Mouse (Mus musculus) layer of hippocampus, adult 18-20 months (tissue): ENCODE data around the gene Cstb. TPM values are rescaled to one million over a fixed set of nuclear protein-coding genes. Genes with fewer than 3 reads are reported as not detected.

ENCODE experiments used
- DNase-seq, 2 experiments: peaks; one replicate each; pipeline ENCODE4 v3.0.0; 2022; ENCODE audit warnings: low spot score in 2 of 2
- microRNA-seq, 2 experiments: library from miRNA; unstranded; fragments of <30 nt; microRNA quantifications; one replicate each; pipeline ENCODE4 v1.2.0; 2021
- total RNA-seq, 2 experiments: library from RNA; stranded (reverse); gene quantifications; 2 replicates each; pipeline ENCODE4 v1.2.3; 2021

Gene Cstb
- total RNA-seq, 2 experiments from 2014 or later: 39.1 to 40.5 TPM

DNA sequence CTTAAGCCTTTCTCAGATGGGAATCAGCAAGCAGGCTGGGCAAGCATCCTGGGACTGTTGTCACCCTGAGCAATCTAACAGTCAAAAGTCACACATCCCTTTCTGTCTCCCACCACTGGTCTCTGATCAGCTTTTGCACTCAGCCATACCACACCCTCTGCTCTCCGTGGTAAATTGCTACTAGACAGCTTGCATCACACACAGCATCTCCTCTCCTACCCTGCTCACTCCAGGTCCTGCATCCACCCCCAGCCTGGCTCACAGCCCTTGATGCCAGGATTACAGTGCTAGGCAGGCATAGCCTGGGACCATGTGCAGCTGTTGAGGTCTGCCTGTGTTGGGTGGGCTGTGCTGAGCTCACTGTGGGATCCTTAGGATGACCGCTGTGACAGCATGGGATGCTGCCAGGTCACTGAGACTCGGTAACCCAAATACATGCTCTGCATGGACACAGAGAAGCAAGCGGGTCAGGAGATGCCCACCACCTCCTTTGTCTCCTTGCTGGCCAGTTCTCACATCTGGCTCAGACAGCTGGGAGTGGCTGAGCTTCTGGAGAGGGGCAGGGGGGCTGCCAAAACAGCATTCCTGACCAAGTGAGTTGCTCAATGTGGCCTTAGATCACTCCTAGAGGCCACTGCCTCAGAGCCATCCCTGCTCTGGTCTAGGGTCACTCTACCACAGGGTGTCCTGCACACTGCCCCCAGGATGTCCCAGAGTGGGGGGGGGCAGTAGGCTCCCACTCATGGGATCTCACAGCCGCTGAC lies 33.1 kb downstream of the Cstb start:
- peak in 1 of 2 experiments; percentile 43 for DNase-seq

DNA sequence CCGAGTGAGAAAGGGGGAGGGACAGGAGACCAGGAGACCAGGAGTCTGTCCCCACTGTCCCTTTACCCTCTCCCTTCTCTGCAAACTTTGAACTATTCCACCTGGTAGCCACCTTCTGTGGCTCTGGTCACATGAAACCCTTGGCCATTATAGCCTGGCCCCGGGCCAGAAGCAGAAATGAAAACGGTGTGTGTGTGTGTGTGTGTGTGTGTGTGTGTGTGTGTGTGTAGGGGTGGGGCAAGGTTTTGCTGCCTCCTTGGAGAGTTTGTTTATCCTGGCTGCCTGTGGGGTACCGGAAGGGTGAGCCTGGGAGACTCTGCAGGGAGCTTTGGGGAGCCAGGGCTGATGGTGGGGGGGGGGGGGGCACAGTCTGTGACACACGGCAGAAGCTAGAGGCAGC lies 35.0 kb downstream of the Cstb start:
- DNase-seq: no peak

DNA sequence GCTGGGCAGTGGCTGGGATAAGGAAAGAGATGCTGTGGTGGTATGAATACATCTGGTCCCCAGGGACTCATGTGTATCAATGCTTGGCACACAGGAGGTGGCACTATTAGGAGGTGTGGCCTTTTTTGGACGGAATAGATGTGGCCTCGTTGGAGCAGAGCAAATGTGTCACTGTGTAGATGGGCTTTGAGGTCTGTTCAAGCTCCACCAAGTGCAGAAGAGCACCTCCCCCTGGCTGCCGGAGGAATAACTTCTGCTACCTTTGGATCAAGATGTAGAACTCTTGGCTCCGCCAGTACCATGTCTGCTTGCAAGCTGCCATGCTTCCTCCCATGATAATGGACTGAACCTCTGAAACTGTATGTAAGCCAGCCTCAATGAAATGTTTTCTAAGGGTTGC lies 36.3 kb downstream of the Cstb start:
- no peak for DNase-seq

DNA sequence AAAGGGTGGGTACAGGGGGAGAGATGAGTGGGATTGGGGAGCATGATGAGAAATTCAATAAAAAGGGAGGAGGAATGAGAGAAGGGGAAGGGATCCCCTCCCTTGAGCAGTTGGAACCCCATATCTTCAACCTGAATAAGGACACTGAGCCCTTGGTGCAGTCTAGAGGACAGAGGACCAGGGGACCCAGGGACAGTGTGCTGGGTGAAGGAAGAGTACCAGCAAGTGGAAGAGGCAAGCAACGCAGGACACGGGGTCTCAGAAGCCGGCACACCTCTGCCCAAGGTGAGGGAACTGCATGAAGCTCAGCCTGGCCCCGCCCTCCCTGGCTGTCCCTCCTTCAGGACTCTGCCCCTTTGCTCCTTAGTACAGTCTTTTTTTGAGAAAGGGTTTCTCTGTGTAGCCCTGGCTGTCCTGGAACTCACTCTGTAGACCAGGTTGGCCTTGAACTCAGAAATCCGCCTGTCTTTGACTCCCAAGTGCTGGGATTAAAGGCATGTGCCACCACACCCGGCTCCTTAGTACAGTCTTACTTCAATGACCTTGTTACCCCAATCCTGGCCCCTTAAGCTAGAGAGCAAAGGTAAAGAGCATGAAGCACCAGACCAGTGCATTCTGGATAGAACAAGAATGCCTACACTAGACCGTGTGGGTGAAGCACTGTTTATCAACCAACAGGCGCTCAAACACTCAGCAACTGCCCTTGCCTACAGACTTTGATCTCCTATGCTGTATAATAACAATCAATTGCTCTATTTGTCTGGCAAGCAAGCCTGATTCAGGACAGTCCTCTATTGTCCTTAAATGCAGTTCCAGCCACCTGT lies 37.7 kb downstream of the Cstb start:
- no peak for DNase-seq

DNA sequence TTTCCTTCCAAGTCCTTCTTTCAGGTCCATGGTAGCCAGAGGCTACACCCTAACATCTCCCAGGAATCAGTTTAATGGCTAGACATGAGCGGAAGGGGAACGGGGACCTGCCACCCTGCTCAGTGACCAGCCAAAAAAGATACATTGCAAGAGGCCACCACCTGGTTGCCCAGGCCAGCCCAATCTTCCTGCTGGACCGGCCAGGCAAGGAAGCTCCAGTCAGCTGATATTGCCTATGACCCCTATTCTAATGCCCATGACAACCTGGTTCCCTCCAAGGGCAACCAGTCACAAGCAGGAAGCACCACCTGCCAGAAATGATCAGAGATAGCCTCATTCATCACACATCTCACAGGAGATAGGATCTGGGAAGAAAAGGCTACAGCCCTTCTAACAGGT lies 38.3 kb downstream of the Cstb start:
- no peak for DNase-seq

DNA sequence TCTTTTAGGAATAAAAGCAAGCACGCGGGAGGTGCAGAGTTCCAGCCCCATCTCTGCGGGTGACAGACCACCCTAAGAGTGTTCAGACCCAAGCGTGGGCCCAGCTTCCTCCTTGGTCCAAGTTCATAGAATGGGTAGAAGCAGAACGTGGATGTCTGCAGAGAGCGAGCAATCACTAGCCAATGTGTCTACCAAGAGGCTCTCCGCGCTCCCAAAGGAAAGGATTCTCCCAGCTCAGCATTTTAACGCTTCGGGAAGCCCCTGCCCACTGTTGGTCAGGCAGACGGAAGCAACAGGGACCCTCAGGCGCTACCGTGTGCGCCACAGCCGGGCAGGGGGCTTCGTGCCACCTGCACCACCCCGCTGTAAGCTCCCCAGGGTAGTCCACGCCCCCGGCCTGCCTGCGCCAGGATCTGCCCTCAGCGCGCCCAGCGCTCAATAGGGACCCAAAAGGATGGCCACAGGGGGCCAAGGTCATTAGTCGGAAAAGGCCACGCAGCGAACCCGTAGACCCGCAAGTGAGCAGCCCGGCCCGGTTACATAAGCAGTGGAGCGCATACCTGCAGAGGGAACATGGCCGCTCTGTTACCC lies 38.8 kb downstream of the Cstb start:
- DNase-seq: peak in 1 of 2 experiments; percentile 40

DNA sequence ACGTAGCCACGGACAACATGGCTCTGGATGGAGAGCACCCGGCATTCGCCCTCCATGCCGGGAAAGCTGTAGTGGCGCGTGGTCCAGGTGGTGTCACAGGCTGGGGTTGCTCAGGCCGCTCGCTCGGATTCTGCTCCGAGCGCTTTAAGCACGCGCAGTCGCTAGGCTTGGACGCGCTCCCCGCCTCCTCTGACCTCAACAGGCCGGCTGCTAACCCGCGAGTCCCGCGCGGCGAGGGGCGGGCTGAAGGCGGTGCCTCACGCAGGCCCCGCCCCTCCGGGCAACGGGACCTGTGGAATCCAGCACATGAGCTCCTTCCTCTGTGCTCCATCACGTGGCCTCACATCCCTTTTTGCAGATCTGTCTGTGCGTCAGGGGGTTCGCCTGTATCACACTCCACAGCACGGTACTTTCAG lies 39.3 kb downstream of the Cstb start, which contains the start of gene Pdxk:
TSS of gene Pdxk (minus strand) at position 184 of the 416 bp plus-strand sequence.
- peak; percentile 95 to 97 for DNase-seq

DNA sequence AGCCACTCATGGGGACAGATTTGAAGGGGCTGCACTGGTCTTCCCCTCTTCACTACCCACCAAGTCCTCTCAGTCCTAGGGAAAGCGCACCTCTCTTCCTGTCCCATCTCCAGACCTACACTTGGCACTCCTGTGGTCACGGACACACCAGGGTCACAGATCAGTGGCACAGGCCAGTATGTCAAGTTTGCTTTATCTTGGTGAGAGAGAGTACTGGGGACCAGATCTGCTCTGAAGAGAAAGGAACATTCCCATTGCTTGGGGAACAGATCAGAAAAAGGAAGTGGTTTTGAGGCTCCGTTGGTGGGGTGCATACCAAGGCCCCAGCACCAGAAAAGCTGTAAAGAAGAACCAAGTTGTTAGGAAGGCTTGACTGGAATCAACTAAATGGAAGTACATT lies 40.0 kb downstream of the Cstb start:
- DNase-seq: no peak

DNA sequence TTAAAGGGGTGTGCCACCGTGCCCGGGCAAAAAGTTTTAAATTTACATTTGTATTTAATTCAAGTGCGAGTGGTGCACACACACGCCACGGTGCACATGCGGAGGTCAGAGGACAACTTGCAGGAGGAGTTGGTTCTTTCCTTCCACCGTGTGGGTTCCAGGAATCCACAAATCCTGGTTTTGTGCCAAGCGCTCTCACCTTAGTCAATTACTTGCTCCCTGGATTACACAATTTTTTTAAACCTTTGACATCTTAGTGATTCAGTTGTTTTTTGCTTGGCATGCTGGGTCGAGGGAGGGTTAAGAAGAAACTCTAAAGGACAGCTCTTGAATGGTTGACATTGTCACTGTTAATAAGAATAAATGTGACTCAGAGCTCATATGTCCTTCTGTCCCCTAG lies 41.2 kb downstream of the Cstb start:
- DNase-seq: no peak

DNA sequence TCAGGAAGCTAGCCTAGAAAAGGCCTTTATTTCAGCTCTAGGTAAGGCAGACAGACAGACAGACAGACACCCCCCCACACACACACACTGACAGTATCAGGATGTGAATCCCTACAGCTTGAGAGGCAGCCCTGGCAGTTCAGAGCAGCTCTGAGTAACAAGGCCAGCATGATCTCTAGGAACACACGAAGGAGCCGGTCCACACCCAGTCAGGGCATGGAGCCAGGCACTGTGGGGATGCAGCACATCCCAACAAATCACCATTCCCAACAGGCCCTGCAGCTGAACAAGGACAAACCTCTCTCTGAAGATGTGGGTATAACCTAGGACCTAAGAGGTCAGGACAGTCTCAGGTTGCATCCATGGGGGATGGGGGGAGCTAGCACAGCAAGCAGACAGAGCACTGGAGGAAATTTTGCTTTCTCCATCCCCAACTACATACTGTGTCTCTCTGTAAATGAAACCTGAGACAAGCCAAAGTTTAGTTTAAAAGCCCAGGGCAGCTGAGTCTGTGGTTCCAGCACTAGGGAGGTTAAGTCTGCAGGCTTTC lies 42.4 kb downstream of the Cstb start:
- DNase-seq: no peak

DNA sequence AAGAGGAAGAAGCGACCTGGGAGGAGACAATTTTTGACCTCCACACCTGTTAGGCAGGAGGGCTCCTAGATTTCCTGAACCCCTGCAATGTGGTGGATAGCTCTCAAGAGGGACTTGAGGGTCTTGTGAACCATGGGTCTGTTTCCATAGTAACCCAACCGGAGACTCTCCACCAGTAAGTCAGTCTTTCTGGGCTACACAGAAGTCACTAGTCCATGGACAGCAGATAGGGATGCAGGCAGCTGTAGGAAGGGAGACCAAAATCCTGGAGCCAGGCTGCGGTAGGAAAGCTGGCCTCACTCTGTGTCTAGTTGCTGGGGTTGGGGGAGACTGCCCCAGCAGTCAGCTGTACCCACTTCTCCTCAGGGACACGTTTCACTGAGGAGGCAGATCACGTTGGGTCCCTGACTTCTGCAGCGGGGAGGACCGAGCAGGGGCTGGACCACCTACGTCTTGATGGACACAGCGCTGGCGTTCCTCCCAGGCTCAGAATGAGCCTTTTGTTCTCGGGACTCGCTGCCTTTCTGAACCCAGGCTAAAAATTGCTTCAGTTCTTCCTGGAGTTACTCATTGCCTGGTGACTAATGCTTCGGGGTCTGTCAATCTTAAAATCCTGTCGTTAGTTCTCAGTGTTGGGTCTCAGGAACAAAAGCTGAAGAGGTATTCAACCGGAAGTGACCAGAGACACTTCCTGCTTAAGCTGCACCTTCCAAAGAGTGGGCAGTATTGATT lies 45.3 kb downstream of the Cstb start:
- DNase-seq: peak in 1 of 2 experiments; percentile 42

DNA sequence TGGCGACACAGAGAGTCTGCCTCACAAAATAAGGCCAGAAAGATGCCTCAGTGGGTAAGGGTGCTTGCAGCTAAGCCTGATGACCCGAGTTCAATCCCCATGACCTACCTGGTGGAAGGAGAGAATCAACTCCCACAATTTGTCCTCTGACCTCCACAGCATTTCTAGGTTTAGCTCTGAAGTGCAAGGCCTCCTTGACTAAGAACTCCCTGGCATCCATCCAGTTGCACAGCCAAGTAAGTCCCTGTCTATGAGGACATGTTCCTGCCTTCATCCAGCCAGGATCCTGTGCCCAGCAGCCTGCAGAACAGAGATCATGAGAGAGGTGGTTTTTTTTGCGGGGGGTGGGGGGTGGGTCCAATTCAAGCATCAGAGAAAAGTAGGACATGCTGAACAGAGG lies 46.6 kb downstream of the Cstb start:
- DNase-seq: no peak

DNA sequence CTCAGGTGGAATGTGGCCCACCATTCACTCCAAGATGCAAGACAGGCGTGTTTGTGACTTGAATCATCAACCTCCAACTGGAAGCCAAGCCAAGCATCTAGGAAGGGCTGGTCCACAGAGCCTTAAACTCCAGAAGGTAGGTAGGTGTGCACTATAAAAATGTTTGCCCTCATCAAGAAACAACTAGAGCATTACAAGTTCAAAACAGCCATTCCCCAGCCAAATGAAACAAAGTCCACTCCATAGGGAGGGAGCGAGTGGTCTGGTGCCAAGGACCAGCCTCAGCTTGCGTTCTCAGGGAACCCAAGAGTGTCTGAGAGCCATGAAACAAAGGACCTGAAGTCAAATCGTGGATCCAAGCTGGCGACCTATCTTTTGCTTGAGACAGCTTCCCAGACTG lies 48.0 kb downstream of the Cstb start:
- DNase-seq: no peak

DNA sequence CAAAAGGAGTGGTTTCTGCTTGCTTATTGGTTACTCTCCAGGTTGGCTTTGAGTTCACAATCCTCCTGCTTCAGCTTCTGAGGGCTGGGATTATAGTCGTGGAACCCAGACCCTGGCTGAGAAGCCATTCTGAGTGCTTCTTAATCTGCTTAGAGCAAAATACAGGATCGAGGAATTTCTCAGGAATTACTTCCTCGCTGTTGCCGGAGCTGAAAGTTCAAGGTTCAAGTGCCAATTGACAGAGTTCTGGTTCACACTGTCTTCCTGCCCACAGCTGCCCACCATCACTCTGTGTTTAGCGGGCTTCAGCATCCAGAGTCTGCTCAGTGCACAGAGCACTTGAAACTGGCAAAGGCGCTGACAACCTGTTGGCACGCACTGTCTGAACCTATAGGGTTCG lies 49.3 kb downstream of the Cstb start:
- no peak for DNase-seq

DNA sequence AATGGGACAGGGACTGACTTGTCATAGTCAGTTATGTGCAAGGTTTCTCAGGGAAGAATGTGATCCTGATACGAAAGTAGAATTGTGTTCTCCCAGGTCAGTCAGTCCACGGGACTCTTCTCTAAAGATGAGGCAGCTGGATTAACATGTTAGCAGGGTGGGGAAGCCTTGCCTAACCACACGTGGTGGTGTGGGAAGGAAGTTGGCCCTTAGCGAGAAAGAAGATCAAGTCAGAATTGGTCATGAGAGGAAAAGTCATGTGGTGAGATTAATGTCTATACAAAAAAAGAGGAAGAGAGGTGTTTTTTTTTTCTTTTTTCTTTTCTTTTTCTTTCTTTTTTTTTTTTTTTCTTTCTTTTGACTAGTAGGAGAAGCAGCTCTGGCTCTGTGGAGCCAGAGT lies 51.4 kb downstream of the Cstb start:
- DNase-seq: no peak

Small RNA genes within 50 kb of the gene (microRNA-seq; reads per million reads assigned to microRNA genes)
- gene Mir6410 (0 reads per million in 2 experiments), gene Mir6907 (2.0 to 2.7 reads per million in 2 experiments), gene Mir6908 (0 to 0.49 reads per million in 2 experiments)

Other genes with a start within 250 kb of the Cstb start
- gene Pwp2, start 240.5 kb upstream of the Cstb start, total RNA-seq: 10 to 100 TPM; 19.7 to 20.5 TPM
- 10 to 100 TPM; 81.2 to 86.4 TPM for gene Trappc10, start 181.0 kb upstream of the Cstb start, total RNA-seq
- gene Agpat3, start 73.2 kb upstream of the Cstb start, total RNA-seq: 100 to 1,000 TPM; 217 to 218 TPM
- gene Rrp1, start 12.6 kb upstream of the Cstb start, total RNA-seq: 100 to 1,000 TPM; 361 to 370 TPM
- 100 to 1,000 TPM in 1 of 2 experiments, 10 to 100 TPM in 1; 99.5 to 106 TPM for gene Pdxk, start 39.3 kb downstream of the Cstb start, total RNA-seq
- gene Olfr1358, start 91.8 kb downstream of the Cstb start, total RNA-seq: not detected
- 10 to 100 TPM; 27.3 to 33.4 TPM for gene Ilvbl, start 148.7 kb downstream of the Cstb start, total RNA-seq
- gene Syde1, start 166.3 kb downstream of the Cstb start, total RNA-seq: 1 to 10 TPM; 6.8 to 8.2 TPM
- not detected for gene Olfr1357, start 192.4 kb downstream of the Cstb start, total RNA-seq